Mouse (Mus musculus) lung, postnatal 10 days (tissue): ENCODE results near the gene Mbd3.

Experiments used
- DNase-seq: peaks from one replicate; pipeline ENCODE4 v3.0.0; 2021

The Mbd3 gene

GRCm38 (mm10) chr10:80395025-80395627 lies 4.2 kb downstream of the Mbd3 start:
- no peak for DNase-seq

- DNase-seq: no peak
These were observed 6.7 kb downstream of the Mbd3 start for GRCm38 (mm10) chr10:80392687-80393086.

GRCm38 (mm10) chr10:80390697-80391096 lies 8.7 kb downstream of the Mbd3 start:
- DNase-seq: no peak

GRCm38 (mm10) chr10:80389185-80389708 lies 10.1 kb downstream of the Mbd3 start:
- DNase-seq: no peak

- DNase-seq: no peak
These were observed 10.6 kb downstream of the Mbd3 start for GRCm38 (mm10) chr10:80388731-80389130.

GRCm38 (mm10) chr10:80387522-80387959 lies 11.8 kb downstream of the Mbd3 start, which contains the start of gene Mex3d:
Gene Mex3d (minus strand): TSS chr10:80387659.
- DNase-seq: peak; percentile 85

- peak; percentile 51 for DNase-seq
These were observed 12.4 kb downstream of the Mbd3 start for GRCm38 (mm10) chr10:80386735-80387471.

- DNase-seq: peak; percentile 76
These were observed 13.3 kb downstream of the Mbd3 start for GRCm38 (mm10) chr10:80385811-80386734.

GRCm38 (mm10) chr10:80385310-80385709 lies 14.0 kb downstream of the Mbd3 start:
- DNase-seq: no peak

- no peak for DNase-seq
These were observed 14.6 kb downstream of the Mbd3 start for GRCm38 (mm10) chr10:80384709-80385108.

- no peak for DNase-seq
These were observed 15.2 kb downstream of the Mbd3 start for GRCm38 (mm10) chr10:80384115-80384639.

GRCm38 (mm10) chr10:80383431-80383830 lies 15.9 kb downstream of the Mbd3 start:
- DNase-seq: peak; percentile 55

- no peak for DNase-seq
These were observed 16.5 kb downstream of the Mbd3 start for GRCm38 (mm10) chr10:80382641-80383365.

- peak; percentile 48 for DNase-seq
These were observed 21.6 kb downstream of the Mbd3 start for GRCm38 (mm10) chr10:80377716-80378115.

- peak; percentile 97 for DNase-seq
These were observed 23.2 kb downstream of the Mbd3 start for GRCm38 (mm10) chr10:80376160-80376559.

- DNase-seq: peak; percentile 90
These were observed 25.3 kb downstream of the Mbd3 start for GRCm38 (mm10) chr10:80374063-80374462.

- no peak for DNase-seq
These were observed 26.6 kb downstream of the Mbd3 start for GRCm38 (mm10) chr10:80372706-80373105.

- no peak for DNase-seq
These were observed 27.4 kb downstream of the Mbd3 start for GRCm38 (mm10) chr10:80371983-80372382.

- DNase-seq: peak; percentile 80
These were observed 27.9 kb downstream of the Mbd3 start for GRCm38 (mm10) chr10:80371411-80371966.

GRCm38 (mm10) chr10:80369995-80370747 lies 29.2 kb downstream of the Mbd3 start:
- DNase-seq: no peak

GRCm38 (mm10) chr10:80368392-80368791 lies 31.0 kb downstream of the Mbd3 start:
- no peak for DNase-seq
